Mouse (Mus musculus): ENCODE data around the gene Cd300c.

DNA sequence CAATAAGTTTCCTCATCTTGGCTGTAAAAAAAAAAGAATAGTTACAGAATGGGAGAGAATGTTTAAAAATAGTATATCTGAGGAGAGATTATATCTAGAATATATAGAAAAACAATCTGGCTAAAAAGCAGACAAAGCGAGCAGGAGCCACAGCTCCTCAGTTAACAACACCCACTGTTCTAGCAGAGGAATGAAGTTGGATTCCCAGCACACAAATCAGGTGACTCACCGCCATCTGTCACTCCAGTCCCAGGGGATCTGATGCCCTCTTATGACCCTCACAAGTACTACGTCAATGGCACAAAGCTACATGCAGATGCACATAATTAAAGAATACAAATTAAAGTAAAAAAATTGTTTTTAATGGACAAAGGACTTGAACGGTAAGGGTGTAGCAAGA, 46.5 kb downstream of the Cd300c start:
- TF ChIP-seq CTCF (IDR thresholded peaks at IDR 0.05; ENCODE audit: borderline replicate concordance, insufficient read depth, low read length) (no peak), POLR2A (IDR thresholded peaks at IDR 0.05; ENCODE audit: low read depth, low read length) (no peak)

Data from embryonic fibroblast, embryonic 13.5 days (primary cell).